Comparison of ENCODE assay signal across 14 mouse cellular contexts in genomic region chr6:50215986-50216385, GRCm38 (mm10).
"Had no signal": no experiment of that assay in that cellular context is flagged by ENCODE, and none has a peak within 500 bp of the region (broad histone marks: within the 10 kb centered on the region; RNA-seq: fewer than 3 reads in every experiment).

No protein-coding gene starts in this region.

- H3K4me1 ChIP-seq: liver, embryonic 12.5 days had no signal

- DNase-seq: liver; lung, adult 2 months; lung, postnatal 14 days; lung, postnatal 4 days; midbrain, embryonic 14.5 days; thymus, adult 2 months; thymus, postnatal 14 days; thymus, postnatal 4 days had no signal

- H3K9ac ChIP-seq: limb, embryonic 13.5 days; liver, embryonic 12.5 days; liver, embryonic 15.5 days had no signal

- H3K27me3 ChIP-seq: limb, embryonic 13.5 days; liver, embryonic 12.5 days; liver, embryonic 15.5 days had no signal

- H3K4me2 ChIP-seq: limb, embryonic 13.5 days; liver, embryonic 12.5 days; liver, embryonic 15.5 days; midbrain, embryonic 11.5 days had no signal

- H3K27ac ChIP-seq: limb, embryonic 10.5 days; limb, embryonic 13.5 days; liver, embryonic 12.5 days; liver, embryonic 15.5 days had no signal

- ATAC-seq: intestine, postnatal 0 days; liver, embryonic 12.5 days had no signal

- H3K4me3 ChIP-seq: limb, embryonic 10.5 days; limb, embryonic 13.5 days; liver, embryonic 12.5 days; liver, embryonic 15.5 days had no signal

- H3K9me3 ChIP-seq: limb, embryonic 10.5 days; limb, embryonic 13.5 days; liver, embryonic 12.5 days; liver, embryonic 15.5 days had no signal

- H3K36me3 ChIP-seq: limb, embryonic 10.5 days; limb, embryonic 13.5 days; liver, embryonic 12.5 days; liver, embryonic 15.5 days had no signal
